Mouse (Mus musculus) lung, postnatal 10 days (tissue): ENCODE data around the gene Mprip.
"Not testable (repeated sequence)": the region's sequence is repeated elsewhere in the genome, so short reads cannot be mapped to it uniquely, and the experiment has no call there.

ENCODE experiments used
- DNase-seq: peaks from one replicate; pipeline ENCODE4 v3.0.0; 2021

Gene Mprip

GRCm38 (mm10) chr11:59661005-59661404 is at the start of gene Mprip:
TSS of gene Mprip (plus strand) at chr11:59661305.
- DNase-seq, result no peak

DNA sequence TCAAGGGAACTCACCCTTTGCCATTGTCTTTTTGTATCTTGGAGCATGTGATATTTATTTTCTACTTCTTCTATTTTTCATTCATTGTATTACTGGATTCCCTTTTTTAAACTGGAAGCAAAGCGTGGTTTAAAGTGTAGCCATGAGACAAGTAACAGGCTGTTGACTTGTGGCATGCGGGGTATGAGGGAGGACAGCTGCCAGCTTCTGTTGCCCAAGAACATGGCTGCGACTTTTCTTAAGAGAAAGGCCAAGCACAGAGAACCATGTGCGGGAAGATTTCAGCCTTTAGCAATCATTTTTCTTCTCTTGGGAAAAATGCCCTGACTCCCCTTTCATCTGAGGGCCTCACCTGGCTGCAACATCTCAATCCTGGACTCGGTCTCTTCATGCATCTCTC is 49.5 kb upstream of the Mprip start:
- DNase-seq, result peak; percentile 50

DNA sequence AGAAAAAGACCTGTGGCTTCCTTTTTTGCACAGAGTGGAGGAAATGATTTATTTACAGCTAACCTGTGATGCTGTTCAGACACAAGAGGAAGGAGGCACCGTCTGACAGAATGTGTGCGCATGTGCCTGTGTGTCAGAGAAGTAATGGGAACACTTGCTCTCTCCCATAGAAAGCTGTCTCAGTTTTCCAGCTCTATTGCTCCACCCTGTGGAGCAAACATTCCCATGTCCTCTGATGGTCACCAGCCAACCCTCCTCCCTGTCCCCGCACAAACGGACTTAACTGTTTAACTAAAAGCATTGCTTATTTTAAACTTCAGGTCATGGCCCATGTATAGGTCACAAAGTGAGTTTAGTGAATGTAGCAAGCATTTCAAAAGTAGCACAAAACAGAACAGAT is 47.0 kb upstream of the Mprip start:
- DNase-seq, result peak; percentile 76

DNA sequence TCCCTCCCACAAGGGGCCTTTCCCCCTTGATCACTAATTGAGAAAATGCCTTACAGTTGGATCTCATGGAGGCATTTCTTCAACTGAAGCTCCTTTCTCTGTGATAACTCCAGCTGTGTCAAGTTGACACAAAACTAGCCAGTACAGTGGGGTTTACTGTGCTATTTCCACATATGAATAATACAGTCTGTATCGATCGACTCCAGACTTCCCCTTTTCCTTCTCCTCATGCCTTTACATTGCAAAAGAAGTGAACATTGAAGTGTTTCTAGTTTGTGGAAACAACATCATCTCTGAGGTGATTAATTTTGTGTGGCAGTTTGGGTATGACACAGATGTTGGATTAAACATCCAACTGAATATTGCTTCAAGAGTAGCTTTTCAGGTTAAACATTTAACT is 44.1 kb upstream of the Mprip start:
- DNase-seq, result not testable (repeated sequence)

- no peak for DNase-seq
Measured at GRCm38 (mm10) chr11:59622214-59622613, 38.9 kb upstream of the Mprip start.

DNA sequence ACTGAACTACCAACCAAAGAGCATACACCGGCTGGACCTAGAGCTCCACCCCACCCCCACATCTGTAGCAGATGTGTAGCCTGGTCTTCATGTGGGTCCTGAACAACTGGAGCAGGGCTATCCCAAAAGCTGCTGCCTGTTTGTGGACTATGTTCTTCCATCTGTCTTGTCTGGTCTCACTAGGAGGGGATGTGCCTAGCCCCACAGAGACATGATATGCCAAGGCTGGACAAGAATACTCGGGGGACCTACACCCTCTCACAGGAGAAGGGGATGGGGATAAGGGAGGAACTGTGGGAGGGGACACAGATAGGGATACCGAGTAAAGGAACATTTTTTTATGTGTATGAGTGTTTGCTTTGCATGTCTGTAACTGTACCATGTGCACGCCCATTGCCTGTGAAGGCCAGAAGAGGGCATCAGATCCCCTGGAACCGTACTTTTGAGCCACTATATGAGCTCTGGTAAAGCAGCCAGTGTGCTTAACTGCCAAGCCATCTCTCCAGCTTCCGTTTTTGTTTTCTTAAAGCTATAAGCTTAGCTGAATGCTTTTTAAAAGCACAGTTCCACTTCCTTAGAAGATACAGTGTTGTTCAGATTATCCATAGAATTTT is 37.0 kb upstream of the Mprip start:
- DNase-seq, result peak; percentile 86

- DNase-seq, result no peak
Measured at GRCm38 (mm10) chr11:59626192-59626591, 34.9 kb upstream of the Mprip start.

- DNase-seq, result no peak
Measured at GRCm38 (mm10) chr11:59628177-59628576, 32.9 kb upstream of the Mprip start.

- DNase-seq, result peak; percentile 35
Measured at GRCm38 (mm10) chr11:59629871-59630270, 31.2 kb upstream of the Mprip start.

- no peak for DNase-seq
Measured at GRCm38 (mm10) chr11:59631980-59632379, 29.1 kb upstream of the Mprip start.

DNA sequence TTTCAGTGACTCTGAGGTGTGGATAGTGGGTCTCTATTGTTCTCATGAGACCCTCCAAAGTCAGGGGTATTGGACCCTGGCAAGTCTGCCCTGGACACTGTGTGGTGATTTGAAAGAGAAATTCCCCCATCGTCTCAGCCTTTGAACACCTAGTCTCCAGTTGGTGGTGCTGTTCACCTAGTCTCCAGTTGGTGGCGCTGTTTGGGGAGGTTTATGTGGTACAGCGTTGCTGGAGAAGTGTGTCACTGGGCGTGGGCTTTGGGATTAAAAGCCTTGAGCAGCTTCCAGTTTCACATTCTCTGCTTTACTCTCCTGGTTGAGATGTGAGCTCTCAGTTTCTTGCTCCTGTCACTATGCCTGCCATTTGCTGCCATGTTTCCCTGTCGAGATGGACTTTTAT is 28.1 kb upstream of the Mprip start:
- DNase-seq, result peak; percentile 82

DNA sequence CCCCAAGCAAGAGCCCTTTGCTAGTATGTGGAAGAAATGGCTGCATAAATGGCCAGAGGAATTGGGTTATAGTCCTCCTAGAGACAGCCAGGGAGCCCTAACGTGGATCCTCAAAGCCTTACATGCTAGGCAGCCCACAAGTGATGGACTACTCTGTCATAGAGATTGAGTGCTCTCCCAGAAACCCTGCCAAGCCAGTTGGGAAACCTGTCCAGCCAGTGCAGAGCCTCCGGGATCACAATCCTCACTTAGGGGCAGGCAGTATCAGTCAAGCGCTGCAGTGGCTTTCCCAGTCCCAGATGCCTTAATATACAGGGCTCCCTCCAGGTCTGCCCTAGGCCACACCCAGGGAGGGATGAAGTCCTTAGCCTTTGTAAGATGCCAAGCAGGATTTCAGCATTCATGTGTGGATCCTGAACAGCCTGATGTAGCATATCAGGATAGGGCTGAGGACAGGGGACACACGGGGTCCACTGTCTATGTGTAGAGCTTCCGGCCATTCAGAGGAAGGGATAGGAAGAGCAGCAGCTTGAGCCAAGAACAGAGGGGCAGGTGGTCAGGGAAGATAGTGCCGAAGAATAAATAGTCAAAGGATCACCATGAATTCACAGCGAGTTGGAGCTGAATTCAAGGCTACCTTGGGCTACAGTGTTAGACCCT is 27.0 kb upstream of the Mprip start:
- peak; percentile 39 for DNase-seq

GRCm38 (mm10) chr11:59635251-59635795 is 25.8 kb upstream of the Mprip start:
- DNase-seq, result peak; percentile 34

DNA sequence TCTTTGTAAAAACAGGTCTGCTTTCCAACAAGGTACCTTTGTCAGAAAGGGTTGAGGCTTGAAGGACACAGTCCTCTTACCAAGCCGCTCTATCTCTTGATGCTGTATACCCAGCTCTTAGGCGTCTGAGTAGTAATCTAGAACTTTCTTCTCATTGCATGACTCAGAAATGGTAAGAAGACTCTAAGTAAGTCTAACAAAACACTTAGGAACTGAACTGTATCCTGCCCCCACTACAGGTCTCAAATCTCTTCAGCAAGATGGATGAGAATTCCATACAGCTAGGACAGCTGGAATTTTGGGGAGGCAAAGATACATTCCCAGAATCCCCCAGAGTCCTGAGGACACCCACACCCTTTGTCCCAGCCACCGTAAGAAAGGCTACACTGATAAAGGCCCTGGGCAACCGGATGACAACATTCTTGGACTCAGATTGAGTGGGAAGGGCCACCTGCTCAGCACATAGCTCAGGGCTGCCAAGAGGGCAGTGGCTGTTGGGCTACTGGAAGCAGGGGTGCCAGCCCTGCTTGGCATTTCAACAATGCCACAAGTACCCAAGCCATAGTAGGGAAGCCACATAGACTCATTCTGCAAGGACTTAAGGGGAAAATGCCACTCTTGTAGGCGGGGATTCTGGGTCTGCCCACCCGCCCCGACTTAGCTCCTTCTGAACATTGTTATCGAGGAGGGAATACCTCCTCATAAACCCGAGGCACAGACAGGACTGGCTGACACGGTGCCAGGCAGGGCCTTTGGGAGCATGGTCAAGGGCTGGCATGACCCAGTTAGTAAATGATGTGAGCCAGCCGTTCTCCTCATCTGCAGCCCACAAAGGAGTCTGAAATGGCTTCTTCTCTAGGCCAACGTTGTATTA is 25.0 kb upstream of the Mprip start:
- DNase-seq, result peak; percentile 40

DNA sequence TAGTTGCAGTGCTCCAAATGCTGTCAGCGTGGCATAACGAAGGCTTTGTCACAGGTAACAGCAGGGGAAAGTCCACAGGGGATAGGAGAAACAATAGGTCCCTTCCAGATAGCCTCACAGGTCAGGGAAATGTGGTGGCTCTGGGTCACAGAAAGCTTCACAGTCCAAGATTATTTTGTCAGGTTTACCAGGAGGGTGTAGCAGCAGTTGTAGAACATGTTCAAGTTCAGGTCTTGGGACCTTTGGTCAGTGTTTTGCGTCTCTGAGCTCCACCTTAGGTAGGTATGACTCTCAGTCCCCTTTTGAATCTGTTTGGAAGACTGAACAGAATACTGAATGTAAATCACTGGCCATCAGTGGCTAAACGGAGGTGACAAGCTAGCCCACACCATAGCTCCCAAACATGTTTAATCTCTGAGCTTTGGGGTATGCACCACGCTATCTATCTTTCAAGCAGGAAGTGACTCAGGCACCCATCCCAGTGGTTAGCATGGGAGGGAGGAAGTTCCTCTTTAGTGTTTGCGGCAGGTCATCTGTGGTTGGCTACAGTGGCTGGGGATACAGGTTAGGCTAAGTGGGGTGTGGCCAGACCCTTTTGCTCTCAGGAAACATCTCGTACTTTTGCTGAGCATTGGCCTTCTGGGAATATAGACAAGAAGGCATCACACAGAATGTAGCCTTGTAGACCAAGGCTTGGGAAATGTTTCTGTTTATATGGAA is 24.2 kb upstream of the Mprip start:
- DNase-seq, result no peak

- peak; percentile 38 for DNase-seq
Measured at GRCm38 (mm10) chr11:59639957-59640643, 21.0 kb upstream of the Mprip start.

GRCm38 (mm10) chr11:59641227-59641626 is 19.9 kb upstream of the Mprip start:
- DNase-seq, result no peak

GRCm38 (mm10) chr11:59642420-59642819 is 18.7 kb upstream of the Mprip start:
- no peak for DNase-seq

DNA sequence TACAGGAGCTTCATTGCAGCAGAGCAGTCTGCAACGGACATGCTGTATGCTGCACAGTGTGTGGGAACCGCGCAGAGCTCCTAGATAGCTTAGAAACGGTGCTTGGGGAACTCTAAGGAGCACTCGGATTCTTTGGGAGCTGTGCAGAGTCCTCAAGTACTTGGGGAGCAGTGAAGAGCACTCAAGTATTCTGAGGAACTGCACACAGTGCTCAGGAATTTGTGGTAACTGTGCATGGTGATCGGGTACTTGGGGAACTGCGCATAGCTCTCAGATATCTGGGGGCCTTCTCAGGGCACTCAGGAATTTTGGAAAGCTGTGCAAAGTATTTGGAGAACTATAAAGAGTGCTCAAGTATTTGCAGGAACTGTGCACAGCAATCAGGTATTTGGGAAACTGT is 16.1 kb upstream of the Mprip start:
- DNase-seq, result no peak

GRCm38 (mm10) chr11:59649058-59649457 is 12.0 kb upstream of the Mprip start:
- no peak for DNase-seq

- no peak for DNase-seq
Measured at GRCm38 (mm10) chr11:59653003-59653402, 8.1 kb upstream of the Mprip start.

DNA sequence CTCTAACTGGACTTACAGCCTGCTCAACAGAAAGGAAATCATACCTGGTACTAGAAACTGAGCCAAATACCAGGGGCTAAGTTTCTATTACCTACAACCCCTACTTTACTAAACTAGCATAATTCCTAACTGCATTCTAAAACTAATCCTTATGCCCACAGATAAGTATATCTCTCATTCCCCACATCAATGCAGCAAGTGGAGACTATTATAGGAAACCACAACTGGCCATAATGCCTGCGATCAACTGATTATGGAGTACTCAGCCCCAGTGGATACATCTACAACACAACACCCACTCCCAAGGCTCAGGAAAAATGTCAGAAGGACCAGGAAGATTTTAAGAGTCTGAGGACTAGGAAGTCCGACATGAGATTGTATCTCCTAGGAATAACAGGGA is 7.6 kb upstream of the Mprip start:
- no peak for DNase-seq
